In genomic region chr10:45801463-45801862, GRCm38 (mm10) we compare ENCODE assay signal across 27 mouse cellular contexts.
A peak's percentile ranks its signal among the peaks of the same experiment; 100 is the strongest.
DNase-seq lines count a peak whose midpoint lies in the region; ATAC-seq and TF ChIP-seq lines count a peak whose summit lies in the region.
"Had no signal": no experiment of that assay in that cellular context is flagged by ENCODE, and none has a peak within 500 bp of the region (broad histone marks: within the 10 kb centered on the region; RNA-seq: fewer than 3 reads in every experiment).

No protein-coding gene starts in this region.

- no peak for TF ChIP-seq CTCF in kidney, adult 2 months (conservative IDR thresholded peaks at IDR 0.05; ENCODE audit: insufficient read depth, insufficient read length, low read depth, low read length)

- no peak overlapping the region for H3K27ac ChIP-seq in kidney, adult 2 months (ENCODE audit: insufficient read depth, low read depth, low read length)
- H3K27ac ChIP-seq: embryonic facial prominence, embryonic 12.5 days; embryonic facial prominence, embryonic 15.5 days; gastrocnemius, adult 2 months; heart, embryonic 15.5 days; hindbrain, embryonic 14.5 days; hindbrain, postnatal 0 days had no signal

- WGBS in kidney, adult 2 months = 46% methylated on average over 1 of the region's 1 CpGs

- DNase-seq in adrenal gland, postnatal 25 days = peak; percentile 4
- no peak for DNase-seq in adrenal gland, adult 18-20 months (ENCODE audit: low spot score in 2 of 2)
- DNase-seq in 416B (ENCODE audit: low read depth) (peak; percentile 25), NIH3T3 (ENCODE audit: low read depth) (peak; percentile 41)
- DNase-seq in embryo, embryonic 9.5 days (ENCODE audit: extremely low spot score) = no peak
- DNase-seq in kidney, adult 2 months = no peak
- DNase-seq: cerebellum, adult 11 months; cerebellum, adult 2 months; cerebellum, postnatal 36 days; embryo, embryonic 11 days; forebrain, postnatal 0 days; gastrocnemius, adult 2 months; gastrocnemius, postnatal 14 days; heart, postnatal 4 days; kidney, adult 18-20 months had no signal

- no peaks in the 10 kb centered on the region for H3K27me3 ChIP-seq in kidney, adult 2 months (replicated peaks; ENCODE audit: control insufficient read depth, insufficient read depth, low read length)
- H3K27me3 ChIP-seq: embryonic facial prominence, embryonic 12.5 days; embryonic facial prominence, embryonic 15.5 days; heart, embryonic 12.5 days; heart, embryonic 15.5 days; Patski had no signal

- H3K4me3 ChIP-seq in kidney, adult 2 months (ENCODE audit: insufficient read depth, low read depth, low read length) = no peak overlapping the region
- H3K4me3 ChIP-seq: embryonic facial prominence, embryonic 12.5 days; embryonic facial prominence, embryonic 15.5 days; gastrocnemius, adult 2 months; heart, embryonic 12.5 days; heart, embryonic 15.5 days had no signal

- H3K4me1 ChIP-seq in kidney, adult 2 months (ENCODE audit: control insufficient read depth, insufficient read depth, low read length) = no peaks in the 10 kb centered on the region
- H3K4me1 ChIP-seq: embryonic facial prominence, embryonic 12.5 days; heart, embryonic 12.5 days; heart, embryonic 15.5 days had no signal

- H3K36me3 ChIP-seq in kidney, adult 2 months (ENCODE audit: control insufficient read depth, insufficient read depth, low read length) = no peaks in the 10 kb centered on the region
- H3K36me3 ChIP-seq: embryonic facial prominence, embryonic 12.5 days; embryonic facial prominence, embryonic 15.5 days; heart, embryonic 12.5 days; heart, embryonic 15.5 days had no signal

- peak; percentile 60; the same call in 1 of the 2 replicates for ATAC-seq in megakaryocyte progenitor cell, adult 5-6 weeks (replicated peaks; ENCODE audit: poor library complexity)
- ATAC-seq: CD4-positive, CD25-positive, alpha-beta regulatory T cell, adult 4 months; forebrain, embryonic 14.5 days; forebrain, postnatal 0 days; hindbrain, postnatal 0 days; inflammation-experienced regulatory T-cells, adult 6 months; intestine, embryonic 16.5 days; Patski had no signal

- no peak for TF ChIP-seq POLR2A in kidney, adult 2 months (IDR thresholded peaks at IDR 0.05; ENCODE audit: low read depth, low read length)

Comparison
In these comparisons a context has a peak if more than half of its experiments do, and no peak if none do; other contexts are left out.
1. DNase-seq: peak in adrenal gland, postnatal 25 days (single experiment), 416B (single experiment) and NIH3T3 (single experiment); none in adrenal gland, adult 18-20 months (0 of 2), embryo, embryonic 9.5 days (single experiment) and kidney, adult 2 months (single experiment).